Mouse (Mus musculus) monocyte, adult 2 months (primary cell): Measurements from ENCODE around the gene Adprm.
"Not testable (repeated sequence)": the region's sequence is repeated elsewhere in the genome, so short reads cannot be mapped to it uniquely, and the experiment has no call there.

ENCODE experiments used
- DNase-seq, 2 experiments: peaks; one replicate each; pipeline ENCODE4 v3.0.0; 2022; ENCODE audit warnings: low spot score in 2 of 2, low read depth in 1 of 2

Gene Adprm

DNA sequence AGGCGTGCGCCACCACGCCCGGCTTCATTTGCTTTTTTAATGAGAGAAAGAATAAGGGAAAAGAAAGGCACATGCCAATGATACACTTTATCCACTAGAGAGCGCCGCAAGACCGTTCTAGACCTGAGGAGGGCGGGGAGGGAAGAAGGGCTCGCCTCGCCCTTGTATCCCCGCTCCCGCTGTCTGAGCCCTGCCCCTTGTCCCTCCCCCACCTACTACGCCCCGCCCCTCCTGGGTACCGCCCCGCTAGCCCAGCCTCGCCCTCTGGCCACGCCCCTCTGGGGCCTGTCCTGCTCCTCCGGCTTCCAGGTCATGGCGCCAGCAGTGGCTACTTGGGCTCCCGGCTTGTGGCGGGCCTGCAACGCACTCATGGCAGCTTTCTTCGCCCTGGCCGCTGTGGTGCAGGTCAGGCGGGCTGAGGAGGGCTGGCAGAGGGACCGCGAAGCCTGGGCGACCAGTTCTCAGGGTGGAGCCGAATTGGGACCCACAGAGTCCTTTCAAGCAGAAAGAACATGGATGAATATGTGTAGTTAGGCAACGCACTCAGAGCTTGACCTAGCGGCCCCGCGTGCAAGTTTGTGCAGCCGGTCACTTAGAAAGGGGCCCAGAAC, 27.4 kb downstream of the Adprm start, which contains the start of gene Tmem220:
TSS of gene Tmem220 (plus strand) at position 288 of the 611 bp plus-strand sequence.
- DNase-seq = peak; percentile 71 to 81

DNA sequence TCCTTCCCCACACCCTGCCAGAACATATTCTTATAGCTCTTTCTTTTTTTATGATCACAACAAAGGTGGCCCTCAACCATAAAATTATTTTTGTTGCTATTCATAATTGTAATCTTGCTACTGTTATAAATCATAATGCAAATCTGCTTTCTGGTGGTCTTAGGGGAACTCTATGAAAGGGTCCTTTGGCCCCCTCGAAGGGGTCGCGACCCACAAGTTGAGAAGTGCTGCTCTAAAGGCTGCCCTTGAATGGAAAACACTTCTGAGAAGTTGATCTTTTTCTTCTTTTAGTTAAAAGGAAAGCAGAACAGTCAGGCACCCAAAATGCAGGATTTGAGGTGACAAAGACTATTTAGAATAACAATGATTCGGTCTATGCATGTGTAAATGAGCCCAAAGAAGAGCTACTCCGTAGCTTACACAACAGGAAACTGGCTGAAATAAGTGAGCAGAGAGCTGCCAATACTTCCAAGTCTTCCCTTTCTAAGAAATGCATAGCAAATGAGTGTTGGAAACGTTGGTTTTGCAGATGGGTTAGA, 28.5 kb downstream of the Adprm start:
- DNase-seq = no peak

DNA sequence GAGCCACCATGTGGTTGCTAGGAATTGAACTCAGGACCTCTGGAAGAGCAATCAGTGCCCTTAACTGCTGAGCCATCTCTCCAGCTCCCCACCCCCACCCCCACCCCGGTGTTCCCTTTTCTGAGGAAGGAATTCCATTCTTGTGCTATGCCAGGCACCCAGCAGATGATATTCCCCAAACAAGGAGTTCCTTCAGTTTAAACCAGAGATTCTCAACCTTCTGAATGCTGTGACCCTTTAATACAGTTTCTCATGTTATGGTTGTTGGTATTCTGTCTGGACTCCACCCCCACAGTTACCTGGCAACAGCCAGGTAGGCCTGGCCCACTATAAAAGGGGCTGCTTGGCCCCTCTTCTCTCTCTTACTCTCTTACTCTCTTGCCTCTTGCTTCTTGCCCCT, 29.2 kb downstream of the Adprm start:
- DNase-seq = not testable (repeated sequence)

DNA sequence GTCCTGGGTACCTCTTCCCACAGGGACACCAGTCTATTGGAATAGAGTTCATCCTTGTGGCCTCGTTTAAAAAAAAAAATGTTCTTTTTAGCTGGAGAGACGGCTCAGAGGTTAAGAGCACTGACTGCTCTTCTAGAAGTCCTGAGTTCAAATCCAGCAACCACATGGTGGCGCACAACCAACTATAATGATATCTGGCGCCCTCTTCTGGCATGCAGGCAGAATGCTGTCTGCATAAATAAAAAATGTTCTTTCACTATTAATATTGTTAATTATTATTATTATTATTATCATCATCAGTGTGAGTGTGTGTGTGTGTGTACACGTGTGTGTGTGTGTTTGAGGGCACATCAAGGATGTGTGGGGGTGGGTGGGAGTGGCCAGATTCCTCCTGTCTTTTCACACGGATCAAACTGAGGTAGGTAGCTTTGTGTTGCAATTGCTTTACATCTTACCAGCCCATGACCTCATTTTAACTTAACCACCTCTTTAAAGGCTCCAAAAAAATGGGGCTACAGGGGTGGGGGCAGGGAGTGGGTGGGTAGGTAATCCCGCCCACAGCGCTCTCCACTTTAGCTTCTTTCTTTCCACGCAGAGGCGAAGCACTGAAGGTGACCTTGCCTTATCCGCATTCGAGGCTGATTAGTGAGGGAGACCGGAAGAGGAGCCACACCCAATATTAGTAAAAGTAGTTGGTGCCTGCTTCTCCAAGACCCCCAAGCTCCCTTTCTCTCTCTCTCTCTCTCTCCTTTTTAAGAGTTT, 29.9 kb downstream of the Adprm start:
- DNase-seq = no peak

DNA sequence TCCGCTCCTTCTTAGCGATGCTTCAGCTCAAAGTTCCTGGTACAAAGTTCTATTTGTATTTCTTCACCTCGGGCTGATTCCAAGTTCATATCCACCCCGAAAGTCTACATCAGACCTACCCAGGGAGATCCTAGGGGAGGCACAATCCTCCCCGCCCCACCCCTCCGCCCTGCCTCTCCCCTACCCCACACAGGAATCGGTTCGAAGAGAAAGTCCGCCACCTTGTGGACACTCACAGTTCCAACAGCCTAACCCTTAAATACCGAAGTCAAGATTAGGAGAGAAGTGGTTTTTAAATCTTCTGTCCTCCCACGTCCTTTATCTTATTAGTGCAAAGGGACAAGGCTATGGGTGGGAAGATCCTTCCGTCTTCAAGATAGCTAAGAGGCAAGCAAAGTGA, 31.4 kb downstream of the Adprm start:
- no peak for DNase-seq

DNA sequence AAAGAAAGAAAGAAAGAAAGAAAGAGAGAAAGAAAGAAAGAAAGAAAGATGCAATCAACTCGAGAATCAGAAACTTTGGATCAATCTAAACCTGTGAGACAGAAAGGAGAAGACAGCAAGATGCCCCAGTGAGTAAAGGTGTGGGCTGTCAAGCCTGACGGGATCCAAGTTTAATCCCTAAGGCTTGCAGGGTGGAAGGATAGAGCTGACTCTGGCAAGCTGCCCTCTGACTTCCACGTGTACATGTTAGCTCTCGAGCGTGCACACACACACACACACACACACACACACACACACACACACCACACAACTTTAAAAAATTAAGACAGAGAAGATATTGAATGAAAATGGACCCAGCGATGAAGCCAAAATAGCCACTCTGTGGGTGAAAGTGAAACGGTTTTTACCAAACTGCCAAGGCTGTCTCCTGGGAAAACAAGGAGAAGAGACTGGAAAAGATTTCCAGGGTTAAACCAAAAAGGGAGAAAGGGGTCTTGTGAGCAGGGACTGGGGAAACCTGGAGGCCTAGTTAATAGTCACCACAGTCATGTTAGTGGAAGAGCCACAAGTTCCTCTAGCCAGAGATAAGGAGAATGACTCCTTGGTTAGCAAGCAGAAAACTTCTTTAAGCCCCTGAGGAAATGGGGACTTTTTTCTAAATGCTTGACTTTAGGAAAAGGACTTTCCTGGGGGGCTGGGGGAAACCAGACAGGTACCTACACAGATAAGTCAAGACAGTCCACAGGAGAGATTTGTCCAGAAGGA, 32.5 kb downstream of the Adprm start:
- DNase-seq = no peak

DNA sequence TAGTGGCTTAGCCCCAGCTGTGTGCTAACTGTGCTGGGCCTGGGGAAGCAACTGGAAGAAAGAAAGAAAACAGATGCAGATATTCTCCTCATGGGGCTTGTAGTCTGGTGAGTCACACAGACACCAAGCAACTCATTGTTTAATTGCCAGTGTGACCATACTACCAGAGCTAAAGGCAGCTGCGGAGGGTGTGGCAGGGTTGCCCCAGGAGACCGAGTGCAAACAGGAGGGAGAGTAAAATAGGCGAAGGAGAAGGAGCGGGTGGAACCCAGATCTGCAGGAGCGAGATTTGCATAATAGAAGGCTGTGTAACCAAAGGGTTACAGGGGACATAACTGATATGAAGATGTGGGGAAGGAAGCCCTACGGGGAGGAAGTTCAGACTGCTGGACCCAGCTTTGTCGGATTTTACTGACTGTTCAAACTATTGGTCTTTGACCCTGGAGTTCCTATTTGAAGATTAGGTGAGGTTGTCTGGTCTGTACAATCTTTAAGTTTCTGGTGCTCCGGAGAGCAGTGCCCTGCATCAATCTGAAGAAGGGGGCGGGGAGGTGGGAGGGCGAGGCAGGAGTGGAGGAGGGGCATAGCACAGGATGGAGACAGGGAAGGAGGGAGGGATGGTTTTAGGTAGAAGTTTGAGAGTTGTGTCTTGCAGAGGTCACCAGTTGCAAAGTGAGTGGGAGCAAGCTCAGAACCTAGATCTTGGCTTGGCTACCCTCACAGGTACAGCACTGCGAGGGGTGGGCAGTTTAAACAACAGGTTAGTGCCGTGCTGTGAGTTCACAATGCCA, 34.4 kb downstream of the Adprm start:
- no peak for DNase-seq

DNA sequence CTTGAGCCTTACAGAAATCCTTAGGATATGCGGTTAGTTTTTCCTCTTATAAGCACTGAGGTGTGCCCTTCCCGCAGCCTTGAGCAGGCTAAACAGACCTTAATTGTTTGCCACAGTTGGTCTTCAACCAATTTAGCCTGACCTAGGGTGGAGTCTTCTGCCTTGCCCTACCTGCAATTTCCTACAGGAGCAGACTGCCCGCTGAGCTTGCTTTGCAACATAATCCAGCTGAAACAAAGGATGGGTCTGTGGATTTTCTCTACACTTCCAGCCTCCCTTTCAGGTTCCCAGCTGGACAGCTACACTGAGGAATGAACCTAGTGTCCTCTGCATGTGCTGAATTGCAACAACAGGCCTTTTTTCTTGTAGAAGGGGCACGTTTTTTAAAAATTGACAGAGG, 40.8 kb downstream of the Adprm start:
- no peak for DNase-seq

DNA sequence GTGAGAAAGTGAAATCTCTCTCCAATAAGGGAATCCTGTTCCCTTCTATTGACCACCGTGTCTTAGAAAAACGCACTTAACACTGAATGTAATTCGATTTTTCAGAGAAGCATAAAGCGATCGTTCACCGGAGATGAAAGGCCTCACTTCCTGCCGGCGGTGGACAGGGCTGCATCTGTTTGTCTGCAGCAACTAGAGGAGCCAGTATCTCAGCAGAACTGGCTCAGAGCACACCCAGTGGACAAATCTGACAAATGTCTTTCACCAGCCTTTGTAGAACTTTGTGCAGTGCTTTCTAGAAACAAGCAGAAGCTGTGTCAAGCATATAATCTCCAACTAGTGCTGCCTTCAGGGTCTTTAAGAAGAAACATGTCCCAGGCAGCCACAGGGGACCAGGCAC, 42.0 kb downstream of the Adprm start:
- DNase-seq = no peak

DNA sequence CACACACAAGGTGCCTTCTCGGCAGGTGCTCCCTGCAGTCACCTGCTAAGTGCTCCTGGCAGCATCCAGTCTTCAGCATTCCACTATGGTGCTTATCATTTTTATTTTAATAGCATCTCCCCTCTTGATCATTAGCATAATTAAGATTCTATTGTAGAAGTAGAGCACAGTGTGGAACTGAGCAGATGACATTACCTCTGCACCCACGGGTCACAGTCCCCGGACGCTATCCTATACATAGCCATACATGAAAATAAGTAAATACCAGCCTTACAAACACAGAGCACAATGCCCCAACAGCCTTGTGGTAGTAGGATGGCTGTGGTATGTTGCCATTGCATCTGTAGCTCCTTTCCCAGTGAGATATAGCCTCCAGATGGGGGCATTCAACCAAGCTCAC, 43.9 kb downstream of the Adprm start:
- DNase-seq = no peak

DNA sequence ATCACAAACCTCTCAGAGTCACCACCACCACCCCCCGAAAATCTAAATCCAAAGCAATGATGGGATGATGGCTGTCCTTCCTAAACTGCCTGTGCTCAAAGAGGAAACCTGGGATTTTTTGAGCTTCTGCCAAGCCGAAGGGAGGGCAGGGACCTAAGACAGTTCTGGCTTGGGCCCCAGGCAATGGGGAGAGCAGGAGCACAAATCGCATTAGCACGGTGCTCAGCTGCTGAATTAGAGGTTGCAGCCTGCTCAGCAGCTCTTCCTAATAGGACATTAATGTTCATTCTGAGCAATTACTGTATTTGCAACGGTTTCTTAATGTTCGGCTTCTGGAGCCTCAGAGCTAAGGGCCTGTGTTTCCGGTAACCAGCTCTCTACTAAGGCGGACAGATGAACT, 44.4 kb downstream of the Adprm start:
- DNase-seq = no peak

DNA sequence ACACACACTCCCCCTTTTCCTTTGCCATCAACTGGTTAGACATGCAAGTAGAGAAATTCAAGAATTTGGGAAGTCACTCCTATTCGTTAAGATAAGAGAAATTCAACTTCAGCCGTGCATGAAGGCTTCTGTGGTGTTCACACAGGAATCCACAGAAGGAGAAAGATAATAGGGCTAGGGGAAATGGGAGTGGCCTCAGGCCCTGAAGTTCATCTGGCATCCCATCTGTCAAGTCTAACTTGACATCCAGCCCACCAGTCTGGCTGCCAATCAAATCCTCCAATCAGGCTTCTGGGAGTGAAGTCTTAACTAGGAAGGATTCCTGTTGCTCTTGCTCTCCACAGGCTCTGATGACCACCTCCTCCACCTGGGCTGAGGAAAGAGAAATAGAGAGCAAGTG, 49.5 kb downstream of the Adprm start:
- no peak for DNase-seq

DNA sequence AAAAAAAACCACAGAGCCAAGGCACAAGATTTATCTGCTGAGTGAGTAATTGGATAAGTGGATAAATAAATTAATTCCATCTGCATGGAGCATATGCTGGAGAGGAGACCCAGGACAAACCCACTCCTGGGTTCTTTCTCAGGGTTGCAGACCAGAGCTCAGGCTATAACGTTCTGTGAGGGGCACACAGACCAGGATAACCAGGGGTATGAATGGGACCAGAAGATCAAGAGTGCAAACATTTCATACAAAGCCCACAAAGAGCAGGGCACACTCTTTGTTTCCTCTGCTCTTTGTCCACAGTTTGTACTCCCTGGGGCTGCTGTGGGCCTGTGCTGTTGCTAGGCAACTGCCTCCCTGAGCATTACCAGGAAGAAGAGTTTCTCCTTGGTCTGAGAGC, 50.7 kb downstream of the Adprm start:
- DNase-seq = no peak

DNA sequence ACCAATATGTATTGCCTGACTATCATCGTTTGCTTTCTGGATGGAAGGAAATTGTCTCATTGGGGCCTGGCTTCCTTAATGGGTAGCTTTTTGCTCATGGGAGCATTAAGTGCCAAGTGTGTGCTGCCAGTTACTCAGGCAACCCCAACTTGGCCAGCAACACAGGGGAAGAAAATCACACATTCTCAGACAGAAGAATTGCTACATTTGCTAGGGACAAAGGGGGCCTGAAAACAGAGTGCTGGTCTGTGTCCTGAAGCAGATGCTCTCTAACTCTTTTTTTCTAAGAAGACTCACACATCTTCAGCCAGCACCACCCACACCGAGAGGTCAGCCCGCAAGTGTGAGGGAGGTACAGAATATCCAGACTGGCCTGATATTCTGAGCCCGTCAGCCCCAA, 51.7 kb downstream of the Adprm start:
- no peak for DNase-seq

DNA sequence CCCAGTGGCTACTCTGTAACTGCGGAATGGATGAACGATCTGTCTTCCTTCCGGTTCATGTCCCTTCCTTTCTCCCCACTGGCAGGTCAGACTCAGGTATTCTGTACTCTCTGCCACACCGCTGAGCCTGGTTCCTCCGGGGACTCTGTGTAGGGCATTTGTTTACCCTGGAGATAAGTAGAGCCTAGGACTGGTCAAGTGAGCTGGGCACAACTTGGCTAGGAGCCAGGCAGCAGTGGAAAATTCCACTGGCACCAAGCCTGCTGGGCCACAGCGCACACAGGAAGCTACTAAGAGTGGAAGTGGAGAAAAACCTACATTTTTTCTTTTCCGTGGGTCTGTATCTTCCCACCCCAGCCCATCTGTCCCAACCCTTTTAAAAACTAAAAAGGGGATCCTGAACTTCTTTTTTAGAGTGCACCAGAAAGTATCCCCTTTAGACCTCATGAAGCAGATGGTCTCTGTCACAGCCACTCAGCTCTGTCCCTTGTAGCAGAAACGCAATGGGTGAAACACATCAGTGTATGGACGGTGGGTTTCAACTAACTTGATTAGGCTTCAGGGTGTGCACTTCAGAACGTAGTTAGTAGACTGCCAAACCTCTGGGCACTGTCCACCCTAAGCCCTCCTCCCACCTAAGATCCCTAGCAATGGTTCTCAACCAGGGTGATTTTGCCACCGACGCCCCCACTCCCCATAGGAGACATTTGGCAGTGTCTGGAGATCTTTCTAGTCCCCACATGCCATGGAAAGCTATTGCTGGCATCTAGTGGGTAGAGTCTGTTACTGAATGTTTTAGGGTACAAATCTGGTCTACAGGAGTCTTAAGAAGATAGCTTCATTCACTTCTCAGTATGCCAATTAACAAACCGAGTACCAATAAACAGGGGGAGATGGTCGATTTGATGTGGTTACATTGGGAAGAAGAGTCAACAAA, 53.7 kb downstream of the Adprm start:
- DNase-seq = no peak

DNA sequence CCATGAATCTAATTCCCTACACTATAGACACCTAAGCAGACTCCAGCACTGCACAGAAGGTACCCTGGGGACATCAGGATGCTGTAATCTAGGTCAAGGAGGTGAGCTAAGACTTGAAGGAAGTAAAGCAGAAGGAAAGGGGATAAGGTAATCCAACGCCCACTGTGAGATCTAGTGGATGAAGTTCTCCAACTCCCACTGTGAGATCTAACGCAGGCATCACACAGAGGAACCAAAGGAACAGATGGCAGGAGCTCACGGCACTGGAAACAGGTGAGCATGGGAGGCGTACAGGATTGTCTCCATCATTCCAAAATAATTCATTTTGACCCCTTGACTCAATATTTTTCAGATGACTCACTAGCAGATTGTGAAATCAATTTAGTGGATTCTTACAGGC, 55.9 kb downstream of the Adprm start:
- DNase-seq = no peak

DNA sequence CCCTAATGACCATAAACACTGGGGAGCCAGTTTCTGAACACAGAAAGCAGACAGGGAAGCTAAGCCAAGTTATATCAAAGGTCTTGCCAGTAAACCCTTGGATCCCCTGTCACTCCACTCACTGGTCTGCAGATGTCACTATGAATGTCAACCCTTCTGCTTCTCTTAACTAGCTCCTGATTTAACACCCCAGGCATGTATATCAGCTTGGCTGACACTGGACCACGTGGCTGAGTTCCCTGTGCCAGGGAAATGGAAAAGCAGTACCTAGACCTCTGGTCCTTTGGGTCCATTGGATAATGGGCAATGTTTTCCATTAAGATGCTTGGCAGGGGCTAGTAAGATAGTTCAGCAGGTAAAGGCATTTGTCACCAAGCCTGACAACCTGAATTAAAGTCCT, 58.7 kb downstream of the Adprm start:
- no peak for DNase-seq

DNA sequence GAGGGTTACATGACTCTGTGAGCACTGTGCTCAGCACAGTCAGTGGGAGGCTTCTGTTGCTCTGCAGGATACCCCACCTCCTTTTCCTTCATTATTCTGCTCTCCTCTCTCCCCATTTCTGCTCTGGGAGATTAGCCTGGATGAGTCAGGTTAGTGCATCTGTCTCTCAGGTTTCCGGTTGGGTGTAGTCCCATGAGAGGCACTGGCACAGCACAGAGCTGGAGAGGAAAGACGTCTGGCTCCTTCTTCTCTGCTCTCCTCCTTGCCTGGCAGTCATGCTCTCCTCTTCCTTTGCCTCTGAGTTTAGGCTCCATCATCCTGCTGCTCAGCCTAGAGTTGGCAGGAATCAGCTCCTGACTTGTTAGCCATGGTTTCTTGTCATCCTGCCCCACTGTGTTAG, 60.2 kb downstream of the Adprm start:
- DNase-seq = no peak
